Mouse (Mus musculus) neural tube, embryonic 14.5 days (tissue): ENCODE results near the gene Tdp1. TPM values are rescaled to one million over a fixed set of nuclear protein-coding genes. Genes with fewer than 3 reads are reported as not detected.
A peak's percentile ranks its signal among the peaks of the same experiment; 100 is the strongest.

Experiments used
- ATAC-seq: fragments of 200-750 bp; cut with Nextera tagmentation; 2 replicates; pipeline ENCODE4 v1.8.0; 2017; ENCODE audit warnings: low read depth, mild to moderate bottlenecking, moderate TSS enrichment, moderate library complexity
- H3K27ac ChIP-seq: fragments of 300-500 bp; sonication (generic); 2 replicates; pipeline ENCODE4 v1.5.1; 2014; ENCODE audit warnings: low read depth, mild to moderate bottlenecking, control low read depth, low read length, moderate library complexity, mixed read lengths
- H3K27me3 ChIP-seq: fragments of 300-500 bp; sonication (generic); 2 replicates; pipeline ENCODE4 v1.6.1; 2014; ENCODE audit warnings: low read length; ENCODE audit not compliant: control insufficient read depth, insufficient read depth
- H3K36me3 ChIP-seq: fragments of 300-500 bp; sonication (generic); 2 replicates; pipeline ENCODE4 v1.6.1; 2014; ENCODE audit warnings: low read length, mixed read lengths; ENCODE audit not compliant: control insufficient read depth, insufficient read depth
- H3K4me1 ChIP-seq: fragments of 300-500 bp; sonication (generic); 2 replicates; pipeline ENCODE4 v1.6.1; 2014; ENCODE audit warnings: low read length; ENCODE audit not compliant: control insufficient read depth, insufficient read depth
- H3K4me2 ChIP-seq: fragments of 300-500 bp; sonication (generic); 2 replicates; pipeline ENCODE4 v1.6.1; 2014; ENCODE audit warnings: mild to moderate bottlenecking, low read depth, low read length, control low read depth
- H3K4me3 ChIP-seq: fragments of 300-500 bp; sonication (generic); 2 replicates; pipeline ENCODE4 v1.5.1; 2014; ENCODE audit warnings: low read depth, low read length, control low read depth, mixed read lengths
- H3K9ac ChIP-seq: fragments of 300-500 bp; sonication (generic); replicated peaks from 2 replicates; pipeline ENCODE4 v1.6.1; 2014; ENCODE audit warnings: low read depth, mild to moderate bottlenecking, control low read depth, low read length, mixed read lengths
- H3K9me3 ChIP-seq: fragments of 300-500 bp; sonication (generic); 2 replicates; pipeline ENCODE4 v1.6.1; 2016; ENCODE audit warnings: low read length; ENCODE audit not compliant: control insufficient read depth
- WGBS: fragments of 180-500 bp; shearing (Covaris S2); extraction: QIAGEN DNeasy Blood & Tissue Kit; methylation state at CpG from one replicate; pipeline ENCODE4 v1.1.7; 2014; 5-methylcytosine and 5-hydroxymethylcytosine counted together
- polyA plus RNA-seq: library from polyadenylated mRNA; unstranded; fragments of >200 nt; fragmentation: Nextera tagmentation; extraction: Ambion mirVana; gene quantifications from 2 replicates; pipeline ENCODE4 v1.2.1, GENCODE M21; 2014

Gene Tdp1
- polyA plus RNA-seq, 1 experiment from 2014 or later, result 42.8 TPM

GRCm38 (mm10) chr12:99917800-99918427, 33.6 kb downstream of the Tdp1 start:
- Histone ChIP-seq H3K9ac (no peak overlapping the region), H3K4me1 (0 out of 2 replicates have a peak, but pooled peaks cover 1% of the 10 kb centered on the region), H3K4me3 (no peak overlapping the region), H3K4me2 (no peak overlapping the region), H3K36me3 (peaks cover 23% of the 10 kb centered on the region), H3K27ac (no peak overlapping the region), H3K9me3 (no peaks in the 10 kb centered on the region), H3K27me3 (no peaks in the 10 kb centered on the region)
- 76% methylated on average over 15 of the region's 15 CpGs for WGBS
- ATAC-seq, result no peak

- no peaks in the 10 kb centered on the region for H3K9me3 ChIP-seq
- peaks cover 15% of the 10 kb centered on the region for H3K36me3 ChIP-seq
- no peak overlapping the region for H3K4me2 ChIP-seq
- H3K4me1 ChIP-seq, result 0 out of 2 replicates have a peak, but pooled peaks cover 4% of the 10 kb centered on the region
- no peak overlapping the region for H3K27ac ChIP-seq
- ATAC-seq, result no peak
- no peaks in the 10 kb centered on the region for H3K27me3 ChIP-seq
- H3K9ac ChIP-seq, result no peak overlapping the region
- H3K4me3 ChIP-seq, result no peak overlapping the region
- 94% methylated on average over 3 of the region's 3 CpGs for WGBS
These were observed 35.3 kb downstream of the Tdp1 start for GRCm38 (mm10) chr12:99919636-99920035.

- Histone ChIP-seq H3K4me3 (no peak overlapping the region), H3K4me2 (no peak overlapping the region), H3K4me1 (0 out of 2 replicates have a peak, but pooled peaks cover 4% of the 10 kb centered on the region), H3K27me3 (no peaks in the 10 kb centered on the region), H3K9me3 (no peaks in the 10 kb centered on the region), H3K27ac (no peak overlapping the region), H3K36me3 (peaks cover 12% of the 10 kb centered on the region), H3K9ac (no peak overlapping the region)
- no peak for ATAC-seq
- WGBS, result 81% methylated on average over 3 of the region's 3 CpGs
These were observed 36.7 kb downstream of the Tdp1 start for GRCm38 (mm10) chr12:99921045-99921444.

GRCm38 (mm10) chr12:99923131-99923606, 38.9 kb downstream of the Tdp1 start:
- ATAC-seq, result peak; percentile 81; the same call in 1 of the 2 replicates
- H3K4me3 ChIP-seq, result no peak overlapping the region
- WGBS, result 9% methylated on average over 5 of the region's 5 CpGs
- H3K36me3 ChIP-seq, result peaks cover 14% of the 10 kb centered on the region; the same call in 1 of the 2 replicates
- 0 out of 2 replicates have a peak, but pooled peaks cover 4% of the 10 kb centered on the region for H3K4me1 ChIP-seq
- H3K9me3 ChIP-seq, result no peaks in the 10 kb centered on the region
- H3K9ac ChIP-seq, result no peak overlapping the region
- H3K27me3 ChIP-seq, result no peaks in the 10 kb centered on the region
- H3K4me2 ChIP-seq, result no peak overlapping the region
- peak overlapping the region; percentile 49 for H3K27ac ChIP-seq

GRCm38 (mm10) chr12:99923703-99924102, 39.4 kb downstream of the Tdp1 start:
- Histone ChIP-seq H3K4me1 (0 out of 2 replicates have a peak, but pooled peaks cover 4% of the 10 kb centered on the region), H3K36me3 (peaks cover 13% of the 10 kb centered on the region; the same call in 1 of the 2 replicates), H3K27ac (no peak overlapping the region; the same call in 1 of the 2 replicates), H3K27me3 (no peaks in the 10 kb centered on the region), H3K9ac (no peak overlapping the region), H3K4me3 (no peak overlapping the region), H3K4me2 (no peak overlapping the region), H3K9me3 (no peaks in the 10 kb centered on the region)
- ATAC-seq, result peak; percentile 72; the same call in 1 of the 2 replicates
- 45% methylated on average over 5 of the region's 5 CpGs for WGBS

- peaks cover 10% of the 10 kb centered on the region for H3K36me3 ChIP-seq
- H3K4me2 ChIP-seq, result no peak overlapping the region
- no peaks in the 10 kb centered on the region for H3K9me3 ChIP-seq
- H3K27ac ChIP-seq, result no peak overlapping the region
- no peak for ATAC-seq
- 94% methylated on average over 7 of the region's 7 CpGs for WGBS
- H3K4me1 ChIP-seq, result no peaks in the 10 kb centered on the region
- no peak overlapping the region for H3K9ac ChIP-seq
- no peak overlapping the region for H3K4me3 ChIP-seq
- H3K27me3 ChIP-seq, result no peaks in the 10 kb centered on the region
These were observed 44.0 kb downstream of the Tdp1 start for GRCm38 (mm10) chr12:99928311-99928710.

GRCm38 (mm10) chr12:99929160-99929559, 44.8 kb downstream of the Tdp1 start:
- no peaks in the 10 kb centered on the region for H3K4me1 ChIP-seq
- H3K4me2 ChIP-seq, result no peak overlapping the region
- no peak overlapping the region for H3K27ac ChIP-seq
- H3K27me3 ChIP-seq, result no peaks in the 10 kb centered on the region
- WGBS, result 57% methylated on average over 1 of the region's 1 CpGs
- ATAC-seq, result no peak
- peaks cover 10% of the 10 kb centered on the region for H3K36me3 ChIP-seq
- H3K9me3 ChIP-seq, result no peaks in the 10 kb centered on the region
- no peak overlapping the region for H3K9ac ChIP-seq
- H3K4me3 ChIP-seq, result no peak overlapping the region

GRCm38 (mm10) chr12:99932245-99932644, 47.9 kb downstream of the Tdp1 start:
- no peak overlapping the region for H3K4me2 ChIP-seq
- no peaks in the 10 kb centered on the region for H3K4me1 ChIP-seq
- H3K9me3 ChIP-seq, result no peaks in the 10 kb centered on the region
- no peaks in the 10 kb centered on the region for H3K27me3 ChIP-seq
- WGBS, result 88% methylated on average over 4 of the region's 4 CpGs
- no peak overlapping the region for H3K9ac ChIP-seq
- no peak overlapping the region for H3K4me3 ChIP-seq
- H3K36me3 ChIP-seq, result peaks cover 16% of the 10 kb centered on the region
- ATAC-seq, result no peak
- no peak overlapping the region for H3K27ac ChIP-seq

- 91% methylated on average over 3 of the region's 3 CpGs for WGBS
- peaks cover 15% of the 10 kb centered on the region for H3K36me3 ChIP-seq
These were observed 49.3 kb downstream of the Tdp1 start for GRCm38 (mm10) chr12:99933630-99934029.

More at GRCm38 (mm10) chr12:99933630-99934029, 49.3 kb downstream of the Tdp1 start:
- no peak for ATAC-seq
- no peaks in the 10 kb centered on the region for H3K4me1 ChIP-seq
- H3K27me3 ChIP-seq, result no peaks in the 10 kb centered on the region
- H3K9me3 ChIP-seq, result no peaks in the 10 kb centered on the region
- no peak overlapping the region for H3K9ac ChIP-seq
- no peak overlapping the region for H3K4me3 ChIP-seq
- H3K4me2 ChIP-seq, result no peak overlapping the region
- no peak overlapping the region for H3K27ac ChIP-seq
